Mouse (Mus musculus) liver, embryonic 12.5 days (tissue): ENCODE data around the gene Vwc2. TPM values are rescaled to one million over a fixed set of nuclear protein-coding genes. Genes with fewer than 3 reads are reported as not detected.

ENCODE experiments used
- ATAC-seq: fragments of 200-750 bp; cut with Nextera tagmentation; 2 replicates; pipeline ENCODE4 v1.8.0; 2017; ENCODE audit warnings: moderate number of reproducible peaks, mild to moderate bottlenecking, moderate library complexity
- H3K27ac ChIP-seq: fragments of 300-500 bp; sonication (generic); 2 replicates; pipeline ENCODE4 v1.5.1; 2016; ENCODE audit warnings: mild to moderate bottlenecking
- H3K27me3 ChIP-seq: fragments of 300-500 bp; sonication (generic); replicated peaks from 2 replicates; pipeline ENCODE4 v1.6.1; 2016; ENCODE audit warnings: mild to moderate bottlenecking, moderate library complexity
- H3K36me3 ChIP-seq: fragments of 300-500 bp; sonication (generic); 2 replicates; pipeline ENCODE4 v1.6.1; 2016; ENCODE audit warnings: mild to moderate bottlenecking, moderate library complexity
- H3K4me1 ChIP-seq: fragments of 300-500 bp; sonication (generic); 2 replicates; pipeline ENCODE4 v1.6.1; 2016
- H3K4me2 ChIP-seq: fragments of 300-500 bp; sonication (generic); 2 replicates; pipeline ENCODE4 v1.6.1; 2016; ENCODE audit warnings: mild to moderate bottlenecking, moderate library complexity
- H3K4me3 ChIP-seq: fragments of 300-500 bp; sonication (generic); 2 replicates; pipeline ENCODE4 v1.5.1; 2016; ENCODE audit warnings: mild to moderate bottlenecking, moderate library complexity
- H3K9ac ChIP-seq: fragments of 300-500 bp; sonication (generic); 2 replicates; pipeline ENCODE4 v1.6.1; 2016; ENCODE audit warnings: mild to moderate bottlenecking, moderate library complexity
- H3K9me3 ChIP-seq: fragments of 300-500 bp; sonication (generic); replicated peaks from 2 replicates; pipeline ENCODE4 v1.6.1; 2016; ENCODE audit warnings: mild to moderate bottlenecking, moderate library complexity
- WGBS: fragments of 180-500 bp; shearing (Covaris S2); methylation state at CpG from one replicate; pipeline ENCODE4 v1.1.7; 2016; ENCODE audit not compliant: insufficient replicate concordance; 5-methylcytosine and 5-hydroxymethylcytosine counted together
- polyA plus RNA-seq: library from polyadenylated mRNA; unstranded; fragments of >200 nt; fragmentation: Nextera tagmentation; extraction: Ambion mirVana; gene quantifications from 2 replicates; pipeline ENCODE4 v1.2.1, GENCODE M21; 2016

Vwc2 gene
- polyA plus RNA-seq = 0.15 and 0.18 TPM in 2 replicates

- Histone ChIP-seq H3K4me3 (no peak within 1 kb of the TSS; the same call in 1 of the 2 replicates), H3K27ac (no peak within 1 kb of the TSS), H3K36me3 (no peaks in the 10 kb centered on the region), H3K27me3 (peaks cover 57% of the 10 kb centered on the region), H3K9ac (no peak within 1 kb of the TSS), H3K9me3 (no peaks in the 10 kb centered on the region), H3K4me2 (peak within 1 kb of the TSS; percentile 37), H3K4me1 (no peaks in the 10 kb centered on the region)
- ATAC-seq = no peak
- WGBS = 4% methylated on average over 28 of the region's 28 CpGs
Observed at GRCm38 (mm10) chr11:11113576-11114233, at the start of gene Vwc2. TSS of gene Vwc2 (plus strand) at chr11:11114223.

- Histone ChIP-seq H3K27ac (no peak overlapping the region), H3K4me3 (no peak overlapping the region), H3K9ac (no peak overlapping the region), H3K27me3 (no peaks in the 10 kb centered on the region), H3K9me3 (no peaks in the 10 kb centered on the region), H3K4me1 (no peaks in the 10 kb centered on the region), H3K36me3 (no peaks in the 10 kb centered on the region), H3K4me2 (no peak overlapping the region)
- 75% methylated on average over 1 of the region's 1 CpGs for WGBS
- no peak for ATAC-seq
Observed at GRCm38 (mm10) chr11:11088162-11088756, 25.8 kb upstream of the Vwc2 start.

GRCm38 (mm10) chr11:11097606-11098005 lies 16.4 kb upstream of the Vwc2 start:
- ATAC-seq = no peak
- H3K27ac ChIP-seq = no peak overlapping the region
- no peak overlapping the region for H3K4me2 ChIP-seq
- H3K36me3 ChIP-seq = no peaks in the 10 kb centered on the region
- no peaks in the 10 kb centered on the region for H3K9me3 ChIP-seq
- no peak overlapping the region for H3K4me3 ChIP-seq
- H3K9ac ChIP-seq = no peak overlapping the region
- H3K4me1 ChIP-seq = no peaks in the 10 kb centered on the region
- 46% methylated on average over 1 of the region's 1 CpGs for WGBS
- H3K27me3 ChIP-seq = no peaks in the 10 kb centered on the region

GRCm38 (mm10) chr11:11098282-11098681 lies 15.7 kb upstream of the Vwc2 start:
- Histone ChIP-seq H3K9me3 (no peaks in the 10 kb centered on the region), H3K36me3 (no peaks in the 10 kb centered on the region), H3K4me1 (no peaks in the 10 kb centered on the region), H3K27me3 (no peaks in the 10 kb centered on the region), H3K9ac (no peak overlapping the region), H3K4me3 (no peak overlapping the region), H3K4me2 (no peak overlapping the region), H3K27ac (no peak overlapping the region)
- ATAC-seq = no peak
- whole genome bisulfite sequencing = 55% methylated on average over 4 of the region's 4 CpGs

- Histone ChIP-seq H3K9ac (no peak overlapping the region), H3K36me3 (no peaks in the 10 kb centered on the region), H3K4me2 (no peak overlapping the region), H3K27me3 (no peaks in the 10 kb centered on the region), H3K9me3 (no peaks in the 10 kb centered on the region), H3K4me1 (no peaks in the 10 kb centered on the region), H3K27ac (no peak overlapping the region), H3K4me3 (no peak overlapping the region)
- WGBS = 67% methylated on average over 5 of the region's 5 CpGs
- ATAC-seq = no peak
Observed at GRCm38 (mm10) chr11:11099011-11099410, 15.0 kb upstream of the Vwc2 start.

- Histone ChIP-seq H3K9ac (no peak overlapping the region), H3K27me3 (no peaks in the 10 kb centered on the region), H3K36me3 (no peaks in the 10 kb centered on the region), H3K9me3 (no peaks in the 10 kb centered on the region), H3K27ac (no peak overlapping the region), H3K4me3 (no peak overlapping the region), H3K4me2 (no peak overlapping the region), H3K4me1 (no peaks in the 10 kb centered on the region)
- no peak for ATAC-seq
- 41% methylated on average over 1 of the region's 1 CpGs for WGBS
Observed at GRCm38 (mm10) chr11:11102182-11102581, 11.8 kb upstream of the Vwc2 start.

GRCm38 (mm10) chr11:11102620-11103019 lies 11.4 kb upstream of the Vwc2 start:
- no peak for ATAC-seq
- Histone ChIP-seq H3K9ac (no peak overlapping the region), H3K27me3 (no peaks in the 10 kb centered on the region), H3K9me3 (no peaks in the 10 kb centered on the region), H3K36me3 (no peaks in the 10 kb centered on the region), H3K4me3 (no peak overlapping the region), H3K27ac (no peak overlapping the region), H3K4me2 (no peak overlapping the region), H3K4me1 (no peaks in the 10 kb centered on the region)
- 36% methylated on average over 1 of the region's 1 CpGs for WGBS

- H3K4me3 ChIP-seq = no peak overlapping the region
- H3K4me1 ChIP-seq = no peaks in the 10 kb centered on the region
- H3K36me3 ChIP-seq = no peaks in the 10 kb centered on the region
- H3K27me3 ChIP-seq = peaks cover 14% of the 10 kb centered on the region
- no peak overlapping the region for H3K27ac ChIP-seq
- H3K9me3 ChIP-seq = no peaks in the 10 kb centered on the region
- no peak for ATAC-seq
- 34% methylated on average over 3 of the region's 3 CpGs for WGBS
- no peak overlapping the region for H3K4me2 ChIP-seq
- H3K9ac ChIP-seq = no peak overlapping the region
Observed at GRCm38 (mm10) chr11:11108922-11109321, 5.1 kb upstream of the Vwc2 start.

GRCm38 (mm10) chr11:11114234-11115030 lies 409 bp downstream of the Vwc2 start:
- no peak overlapping the region for H3K9ac ChIP-seq
- H3K27me3 ChIP-seq = peaks cover 57% of the 10 kb centered on the region
- ATAC-seq = no peak
- no peak overlapping the region for H3K27ac ChIP-seq
- peak overlapping the region; percentile 37 for H3K4me2 ChIP-seq
- H3K4me1 ChIP-seq = no peaks in the 10 kb centered on the region
- WGBS = 3% methylated on average over 34 of the region's 34 CpGs
- no peak overlapping the region; the same call in 1 of the 2 replicates for H3K4me3 ChIP-seq
- no peaks in the 10 kb centered on the region for H3K36me3 ChIP-seq
- H3K9me3 ChIP-seq = no peaks in the 10 kb centered on the region

GRCm38 (mm10) chr11:11115031-11115647 lies 1.1 kb downstream of the Vwc2 start:
- Histone ChIP-seq H3K9me3 (no peaks in the 10 kb centered on the region), H3K27ac (no peak overlapping the region), H3K9ac (no peak overlapping the region), H3K4me2 (peak overlapping the region; percentile 49), H3K4me1 (no peaks in the 10 kb centered on the region), H3K36me3 (no peaks in the 10 kb centered on the region), H3K27me3 (peaks cover 57% of the 10 kb centered on the region), H3K4me3 (peak overlapping the region; percentile 26)
- 3% methylated on average over 17 of the region's 17 CpGs for WGBS
- ATAC-seq = no peak

GRCm38 (mm10) chr11:11115648-11116590 lies 1.9 kb downstream of the Vwc2 start:
- Histone ChIP-seq H3K4me1 (no peaks in the 10 kb centered on the region), H3K36me3 (no peaks in the 10 kb centered on the region), H3K27ac (no peak overlapping the region), H3K9ac (no peak overlapping the region), H3K27me3 (peaks cover 57% of the 10 kb centered on the region), H3K9me3 (no peaks in the 10 kb centered on the region), H3K4me2 (peak overlapping the region; percentile 49), H3K4me3 (peak overlapping the region; percentile 26)
- 3% methylated on average over 86 of the region's 93 CpGs for WGBS
- ATAC-seq = no peak
